Mouse (Mus musculus): ENCODE data around the gene Dbi. TPM values are rescaled to one million over a fixed set of nuclear protein-coding genes. Genes with fewer than 3 reads are reported as not detected.

The Dbi gene
- polyA plus RNA-seq, 1 experiment from 2014 or later: 816 TPM

DNA sequence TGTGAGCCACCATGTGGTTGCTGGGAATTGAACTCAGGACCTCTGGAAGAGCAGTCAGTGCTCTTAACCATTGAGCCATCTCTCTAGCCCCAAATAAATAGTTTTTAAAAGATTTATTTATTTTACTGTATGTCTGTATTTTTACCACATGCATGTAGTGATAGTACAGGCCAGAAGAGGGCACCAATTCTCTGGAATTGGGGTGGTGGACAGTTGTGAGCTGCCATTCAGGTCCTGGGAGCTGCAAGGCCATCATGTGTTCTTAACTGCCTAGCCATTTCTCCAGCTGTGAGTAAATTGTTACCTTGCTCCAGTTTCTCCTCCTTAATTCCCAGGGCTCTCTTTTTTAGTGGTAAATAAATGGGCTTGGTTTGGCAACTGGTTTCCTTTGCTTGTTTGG is 33.4 kb upstream of the Dbi start:
- no peak for DNase-seq (ENCODE audit: low spot score)
- H3K27ac ChIP-seq (ENCODE audit: low read depth): no peak overlapping the region
- H3K4me3 ChIP-seq (ENCODE audit: low read depth, low read length): no peak overlapping the region
- H3K27me3 ChIP-seq (replicated peaks; ENCODE audit: control insufficient read depth, insufficient read depth, low read length): no peaks in the 10 kb centered on the region
- no peak for ATAC-seq (replicated peaks; ENCODE audit: low FRiP score, low TSS enrichment, low read depth)
- no peaks in the 10 kb centered on the region for H3K4me1 ChIP-seq (replicated peaks; ENCODE audit: control insufficient read depth, insufficient read depth, low read length)
- no peak overlapping the region for H3K9ac ChIP-seq (ENCODE audit: low read length)
- no peaks in the 10 kb centered on the region for H3K36me3 ChIP-seq (ENCODE audit: control insufficient read depth, insufficient read depth, low read length)
- H3K9me3 ChIP-seq (ENCODE audit: control insufficient read depth, low read length): no peaks in the 10 kb centered on the region
- H3K4me2 ChIP-seq (ENCODE audit: low read length): no peak overlapping the region

DNA sequence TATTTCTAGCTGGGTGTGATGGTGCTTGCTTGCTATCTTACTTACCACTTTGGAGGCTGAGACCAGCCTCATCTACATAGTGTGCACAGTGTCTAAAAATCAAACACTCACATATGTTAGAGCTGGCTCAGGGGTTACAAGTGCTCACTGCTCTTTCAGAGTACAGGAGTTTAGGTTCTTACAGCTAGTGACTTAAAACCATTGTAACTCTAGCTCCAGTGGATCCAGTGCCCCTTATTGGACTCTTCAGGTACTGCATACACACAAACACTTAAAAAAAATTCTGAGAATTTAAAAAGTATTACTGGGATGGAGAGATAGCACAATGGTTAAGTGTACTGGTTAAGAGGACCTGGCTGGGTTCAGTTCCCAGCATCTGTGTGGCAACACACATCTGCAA is 26.1 kb upstream of the Dbi start:
- ATAC-seq (replicated peaks; ENCODE audit: low FRiP score, low TSS enrichment, low read depth) (no peak), DNase-seq (ENCODE audit: low spot score) (no peak)
- H3K27me3 ChIP-seq (replicated peaks; ENCODE audit: control insufficient read depth, insufficient read depth, low read length): no peaks in the 10 kb centered on the region
- no peak overlapping the region for H3K27ac ChIP-seq (ENCODE audit: low read depth)
- H3K9me3 ChIP-seq (ENCODE audit: control insufficient read depth, low read length): no peaks in the 10 kb centered on the region
- H3K4me3 ChIP-seq (ENCODE audit: low read depth, low read length): no peak overlapping the region
- H3K9ac ChIP-seq (ENCODE audit: low read length): no peak overlapping the region
- no peaks in the 10 kb centered on the region for H3K36me3 ChIP-seq (ENCODE audit: control insufficient read depth, insufficient read depth, low read length)
- no peak overlapping the region for H3K4me2 ChIP-seq (ENCODE audit: low read length)
- H3K4me1 ChIP-seq (replicated peaks; ENCODE audit: control insufficient read depth, insufficient read depth, low read length): no peaks in the 10 kb centered on the region

DNA sequence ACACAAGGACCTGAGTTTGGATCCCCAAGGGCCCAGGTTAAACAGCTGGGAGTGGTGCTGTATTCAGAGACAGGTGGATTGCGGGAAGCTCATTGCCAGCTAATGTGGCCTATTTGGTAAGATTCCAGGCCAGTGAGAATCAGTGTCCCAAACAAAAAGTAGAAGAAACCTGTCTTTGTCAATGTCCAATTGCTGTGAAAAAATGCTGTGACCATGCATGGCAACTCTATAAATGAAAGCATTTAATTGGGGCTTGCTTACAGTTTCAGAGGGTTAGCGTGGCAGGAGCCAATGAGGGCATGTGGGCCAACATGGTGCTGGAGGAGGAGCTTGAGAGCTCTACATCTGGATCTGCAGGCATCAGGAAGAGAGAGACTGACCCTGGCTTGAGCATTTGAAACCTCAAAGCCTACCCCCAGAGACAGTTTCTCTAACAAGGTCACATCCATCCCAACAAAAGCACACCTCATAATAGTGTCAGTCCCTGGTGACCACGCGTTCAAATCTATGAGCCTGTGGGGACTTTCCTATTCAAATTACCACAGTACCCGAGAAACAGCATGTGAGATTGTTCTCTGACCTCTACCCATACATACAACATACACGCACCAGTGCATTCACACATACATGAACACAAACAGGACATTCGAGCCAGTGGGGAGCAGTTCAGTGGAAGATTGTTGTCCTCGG is 24.8 kb upstream of the Dbi start:
- H3K4me1 ChIP-seq (replicated peaks; ENCODE audit: control insufficient read depth, insufficient read depth, low read length): no peaks in the 10 kb centered on the region
- 86% methylated on average over 8 of the region's 8 CpGs for WGBS
- no peak overlapping the region for H3K9ac ChIP-seq (ENCODE audit: low read length)
- no peaks in the 10 kb centered on the region for H3K9me3 ChIP-seq (ENCODE audit: control insufficient read depth, low read length)
- DNase-seq (ENCODE audit: low spot score): no peak
- no peak for ATAC-seq (replicated peaks; ENCODE audit: low FRiP score, low TSS enrichment, low read depth)
- H3K27ac ChIP-seq (ENCODE audit: low read depth): no peak overlapping the region
- no peaks in the 10 kb centered on the region for H3K36me3 ChIP-seq (ENCODE audit: control insufficient read depth, insufficient read depth, low read length)
- H3K4me3 ChIP-seq (ENCODE audit: low read depth, low read length): no peak overlapping the region
- H3K27me3 ChIP-seq (replicated peaks; ENCODE audit: control insufficient read depth, insufficient read depth, low read length): no peaks in the 10 kb centered on the region
- no peak overlapping the region for H3K4me2 ChIP-seq (ENCODE audit: low read length)

DNA sequence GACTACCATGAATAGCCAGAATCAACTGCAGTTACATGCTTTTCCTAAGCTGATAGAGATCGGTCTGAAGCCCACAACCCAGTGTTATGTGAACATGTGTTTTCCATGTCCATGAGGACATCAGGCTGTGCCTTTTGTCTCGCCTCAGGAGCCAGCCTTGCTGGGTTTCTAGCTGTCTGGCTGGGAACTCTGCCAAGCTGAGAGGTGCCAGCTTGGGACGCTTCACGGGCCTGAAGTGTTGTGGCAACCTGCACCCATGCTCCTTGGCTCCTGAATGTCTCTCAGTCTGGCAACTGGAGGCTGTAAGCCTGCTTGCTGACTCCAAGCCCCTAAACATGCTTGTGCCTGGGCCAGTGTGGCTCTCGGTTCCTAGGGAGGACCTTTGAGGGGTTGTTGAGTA is 21.7 kb upstream of the Dbi start:
- no peak overlapping the region for H3K4me3 ChIP-seq (ENCODE audit: low read depth, low read length)
- no peaks in the 10 kb centered on the region for H3K27me3 ChIP-seq (replicated peaks; ENCODE audit: control insufficient read depth, insufficient read depth, low read length)
- no peak for ATAC-seq (replicated peaks; ENCODE audit: low FRiP score, low TSS enrichment, low read depth)
- no peak for DNase-seq (ENCODE audit: low spot score)
- no peak overlapping the region for H3K4me2 ChIP-seq (ENCODE audit: low read length)
- no peaks in the 10 kb centered on the region for H3K9me3 ChIP-seq (ENCODE audit: control insufficient read depth, low read length)
- H3K36me3 ChIP-seq (ENCODE audit: control insufficient read depth, insufficient read depth, low read length): no peaks in the 10 kb centered on the region
- 77% methylated on average over 5 of the region's 5 CpGs for WGBS
- H3K4me1 ChIP-seq (replicated peaks; ENCODE audit: control insufficient read depth, insufficient read depth, low read length): no peaks in the 10 kb centered on the region
- H3K9ac ChIP-seq (ENCODE audit: low read length): no peak overlapping the region
- H3K27ac ChIP-seq (ENCODE audit: low read depth): no peak overlapping the region

DNA sequence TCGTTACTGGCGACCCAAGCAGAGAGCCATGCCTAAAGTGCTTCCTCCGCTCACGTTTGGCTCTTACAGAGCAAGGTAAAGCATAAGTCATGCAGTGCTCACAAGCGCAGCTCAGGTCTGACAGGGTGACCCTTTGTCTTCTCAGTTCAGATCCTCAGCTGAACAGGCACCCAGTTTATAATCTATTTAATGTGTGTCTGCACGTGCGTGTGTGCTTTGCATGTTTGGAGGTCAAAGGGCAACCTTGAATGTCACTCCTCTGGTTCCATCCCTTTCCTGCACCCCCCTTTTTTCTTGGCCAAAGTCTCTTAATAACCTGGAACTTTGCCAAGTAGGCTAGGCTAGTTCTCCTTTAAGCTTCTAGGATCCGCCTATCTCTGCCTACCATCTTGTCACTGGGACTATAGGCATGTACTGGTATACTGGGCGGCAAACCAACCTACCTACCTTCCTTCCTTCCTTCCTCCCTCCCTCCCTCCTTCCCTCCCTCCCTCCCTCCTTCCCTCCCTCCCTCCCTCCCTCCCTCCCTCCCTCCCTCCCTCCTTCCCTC is 19.3 kb upstream of the Dbi start:
- Histone ChIP-seq H3K9ac (ENCODE audit: low read length) (no peak overlapping the region), H3K4me3 (ENCODE audit: low read depth, low read length) (no peak overlapping the region), H3K36me3 (ENCODE audit: control insufficient read depth, insufficient read depth, low read length) (no peaks in the 10 kb centered on the region), H3K27ac (ENCODE audit: low read depth) (no peak overlapping the region), H3K4me2 (ENCODE audit: low read length) (no peak overlapping the region), H3K27me3 (replicated peaks; ENCODE audit: control insufficient read depth, insufficient read depth, low read length) (no peaks in the 10 kb centered on the region), H3K4me1 (replicated peaks; ENCODE audit: control insufficient read depth, insufficient read depth, low read length) (no peaks in the 10 kb centered on the region), H3K9me3 (ENCODE audit: control insufficient read depth, low read length) (no peaks in the 10 kb centered on the region)
- WGBS: 72% methylated on average over 9 of the region's 9 CpGs
- DNase-seq (ENCODE audit: low spot score): no peak
- no peak for ATAC-seq (replicated peaks; ENCODE audit: low FRiP score, low TSS enrichment, low read depth)

DNA sequence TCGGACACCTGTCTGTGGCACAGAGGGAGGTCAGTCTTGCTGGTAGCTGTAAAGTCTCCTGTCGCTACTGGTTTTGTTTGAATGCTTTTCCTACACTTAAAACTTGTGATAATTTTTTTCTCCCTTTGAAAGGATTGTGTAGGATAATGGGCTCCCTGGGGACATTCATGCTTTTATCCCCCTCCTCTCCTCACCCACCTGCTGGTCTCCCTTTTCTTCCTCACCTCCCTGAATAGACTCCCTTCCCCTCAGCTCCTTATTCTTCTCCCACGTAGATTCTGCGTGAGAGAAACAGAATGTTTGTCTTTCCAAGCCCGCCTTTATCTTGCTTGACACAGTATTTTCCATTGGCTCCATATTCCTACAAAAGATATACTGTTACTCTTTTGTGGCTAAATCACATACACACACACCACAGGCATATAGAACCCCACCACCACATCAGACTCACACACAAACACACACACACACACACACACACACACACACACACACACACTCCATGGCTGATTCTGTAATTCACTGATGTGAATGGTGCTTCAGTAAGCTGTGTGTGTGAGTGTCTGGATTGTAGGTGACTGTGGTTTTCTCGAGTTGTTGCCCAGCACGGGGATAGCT is 18.2 kb upstream of the Dbi start:
- Histone ChIP-seq H3K4me1 (replicated peaks; ENCODE audit: control insufficient read depth, insufficient read depth, low read length) (no peaks in the 10 kb centered on the region), H3K27ac (ENCODE audit: low read depth) (no peak overlapping the region), H3K36me3 (ENCODE audit: control insufficient read depth, insufficient read depth, low read length) (no peaks in the 10 kb centered on the region), H3K4me2 (ENCODE audit: low read length) (no peak overlapping the region), H3K9ac (ENCODE audit: low read length) (no peak overlapping the region), H3K9me3 (ENCODE audit: control insufficient read depth, low read length) (no peaks in the 10 kb centered on the region), H3K4me3 (ENCODE audit: low read depth, low read length) (no peak overlapping the region), H3K27me3 (replicated peaks; ENCODE audit: control insufficient read depth, insufficient read depth, low read length) (no peaks in the 10 kb centered on the region)
- no peak for DNase-seq (ENCODE audit: low spot score)
- no peak for ATAC-seq (replicated peaks; ENCODE audit: low FRiP score, low TSS enrichment, low read depth)
- 53% methylated on average over 7 of the region's 7 CpGs for WGBS

DNA sequence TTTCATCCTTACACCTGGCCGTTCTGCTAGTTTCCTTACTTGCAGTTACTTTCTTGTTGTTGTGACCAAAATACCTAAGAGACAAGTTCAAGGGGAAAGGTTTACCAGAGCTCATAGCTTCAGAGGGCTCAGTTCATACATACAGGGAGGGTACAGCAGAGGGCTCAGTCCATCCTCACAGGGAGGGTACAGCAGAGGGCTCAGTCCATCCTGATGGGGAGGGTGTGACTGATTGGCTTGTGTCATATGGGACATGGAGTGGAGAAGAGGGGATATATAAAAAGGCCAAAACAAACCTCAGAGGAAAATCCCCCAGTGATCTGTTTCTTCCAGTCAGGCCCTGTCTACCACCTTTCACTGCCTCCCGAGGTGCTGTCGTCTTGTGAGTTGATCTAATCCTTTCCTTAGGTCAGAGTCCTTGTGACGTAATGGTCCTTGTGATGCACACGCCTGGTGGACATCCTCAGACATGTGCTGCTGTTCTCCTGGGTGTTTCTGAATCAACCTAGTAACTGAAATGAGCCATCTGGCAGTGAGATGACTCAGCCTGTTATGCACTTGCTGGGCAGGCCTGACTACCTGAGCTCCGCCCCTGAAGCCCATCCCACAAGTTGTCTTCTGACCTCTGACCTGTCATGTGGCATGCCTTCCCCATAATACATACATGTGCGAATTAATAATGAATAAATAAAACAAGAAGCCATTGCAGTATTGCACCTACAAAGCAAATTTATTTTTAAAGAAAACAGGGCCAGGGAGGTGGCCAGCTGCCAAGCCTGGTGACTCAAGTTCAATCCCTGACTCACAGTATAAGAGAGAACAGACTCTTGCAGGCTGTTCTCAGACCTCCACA is 15.3 kb upstream of the Dbi start:
- ATAC-seq (replicated peaks; ENCODE audit: low FRiP score, low TSS enrichment, low read depth) (peak; percentile 58; the same call in 1 of the 2 replicates), DNase-seq (ENCODE audit: low spot score) (no peak)
- WGBS: 63% methylated on average over 7 of the region's 7 CpGs
- Histone ChIP-seq H3K4me2 (ENCODE audit: low read length) (no peak overlapping the region), H3K27ac (ENCODE audit: low read depth) (no peak overlapping the region), H3K9ac (ENCODE audit: low read length) (no peak overlapping the region), H3K9me3 (ENCODE audit: control insufficient read depth, low read length) (no peaks in the 10 kb centered on the region), H3K4me1 (replicated peaks; ENCODE audit: control insufficient read depth, insufficient read depth, low read length) (no peaks in the 10 kb centered on the region), H3K27me3 (replicated peaks; ENCODE audit: control insufficient read depth, insufficient read depth, low read length) (no peaks in the 10 kb centered on the region), H3K4me3 (ENCODE audit: low read depth, low read length) (no peak overlapping the region), H3K36me3 (ENCODE audit: control insufficient read depth, insufficient read depth, low read length) (no peaks in the 10 kb centered on the region)

DNA sequence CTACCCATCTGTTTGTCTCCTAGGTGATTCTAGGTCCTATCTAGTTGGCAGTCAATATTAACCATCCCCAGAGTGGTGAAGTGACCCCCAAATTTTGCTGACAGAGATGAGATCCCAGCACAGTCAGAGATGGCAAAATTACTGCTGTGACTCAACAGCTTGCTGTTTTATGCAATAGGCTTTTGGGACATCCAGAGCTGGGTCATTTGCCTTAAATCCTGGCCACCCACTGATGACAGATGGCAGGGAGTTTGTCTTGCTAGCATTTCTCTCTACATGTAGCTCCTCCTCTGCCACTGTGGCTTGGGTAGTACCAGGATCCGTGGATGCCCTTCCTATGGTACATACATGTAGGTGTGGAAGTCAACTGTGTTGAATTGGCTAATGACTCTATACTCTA is 11.5 kb upstream of the Dbi start:
- H3K36me3 ChIP-seq (ENCODE audit: control insufficient read depth, insufficient read depth, low read length): no peaks in the 10 kb centered on the region
- no peak for ATAC-seq (replicated peaks; ENCODE audit: low FRiP score, low TSS enrichment, low read depth)
- H3K27me3 ChIP-seq (replicated peaks; ENCODE audit: control insufficient read depth, insufficient read depth, low read length): no peaks in the 10 kb centered on the region
- H3K4me1 ChIP-seq (replicated peaks; ENCODE audit: control insufficient read depth, insufficient read depth, low read length): no peaks in the 10 kb centered on the region
- no peak overlapping the region for H3K4me3 ChIP-seq (ENCODE audit: low read depth, low read length)
- 79% methylated on average over 1 of the region's 1 CpGs for WGBS
- H3K9ac ChIP-seq (ENCODE audit: low read length): no peak overlapping the region
- H3K27ac ChIP-seq (ENCODE audit: low read depth): no peak overlapping the region
- no peak overlapping the region for H3K4me2 ChIP-seq (ENCODE audit: low read length)
- DNase-seq (ENCODE audit: low spot score): no peak
- H3K9me3 ChIP-seq (ENCODE audit: control insufficient read depth, low read length): no peaks in the 10 kb centered on the region

Measured in intestine, embryonic 14.5 days (tissue).